Mouse (Mus musculus): ENCODE measurements at regions not wholly inside any gene's neighbourhood (a gene's known extent, or its start where the extent isn't known, plus 50 kb on each side); places are given as distances from the start of the nearest gene placed in this dataset.

DNA sequence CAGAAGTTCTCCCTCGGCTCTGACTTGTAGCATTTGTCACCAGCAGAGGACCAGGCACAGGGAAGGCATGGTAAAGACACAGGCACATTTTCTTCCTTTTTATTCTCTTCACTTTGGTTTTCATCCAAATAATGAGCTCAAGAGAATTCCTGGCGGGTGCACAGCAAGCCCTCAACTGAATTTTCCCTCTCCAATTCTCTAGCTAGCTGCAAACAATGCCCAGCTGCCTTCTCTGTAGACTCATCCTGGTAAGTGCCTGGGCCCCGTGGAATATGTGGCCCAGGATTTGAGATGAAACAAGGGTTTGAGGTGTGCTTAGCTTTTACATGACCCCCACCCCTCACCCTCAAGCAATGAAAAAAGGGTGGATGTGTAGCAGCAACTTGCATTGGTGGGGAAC lies 90.4 kb downstream of the Otol1 start:
- DNase-seq (ENCODE audit: low spot score in 2 of 2): no peak

GRCm38 (mm10) chr3:70102091-70102490 lies 94.7 kb downstream of the Otol1 start:
- DNase-seq (ENCODE audit: low spot score in 2 of 2): no peak

DNA sequence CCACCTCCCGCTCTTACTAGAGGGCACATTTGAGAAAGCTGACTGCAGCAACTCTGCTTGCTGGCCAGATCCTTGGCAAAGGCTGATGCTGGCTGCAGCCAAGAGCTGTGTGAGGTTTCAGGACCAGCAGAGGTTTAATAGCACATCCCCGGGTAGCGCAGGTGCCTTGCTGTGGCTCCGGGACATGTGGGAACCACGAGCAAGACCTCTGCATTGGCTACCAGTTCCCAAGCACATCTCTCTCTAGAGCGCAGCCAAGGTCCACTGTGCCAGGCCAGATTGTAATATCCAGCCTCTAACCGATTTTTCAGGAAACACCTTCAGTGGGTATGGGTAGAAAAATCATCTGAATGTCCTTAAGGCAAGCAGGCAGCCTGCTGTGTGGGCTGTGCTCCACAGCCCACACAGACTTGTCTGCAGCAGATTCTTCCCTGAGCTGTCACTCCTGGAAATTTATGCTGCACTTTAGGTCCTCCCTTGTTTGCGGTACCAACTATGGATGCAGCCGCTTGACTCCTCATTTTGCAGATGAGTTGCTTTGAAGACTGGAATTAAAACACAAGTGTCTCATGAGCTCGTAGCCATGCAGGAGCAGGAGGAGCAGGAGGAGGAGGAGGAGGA lies 95.3 kb downstream of the Otol1 start:
- DNase-seq (ENCODE audit: low spot score in 2 of 2): no peak

DNA sequence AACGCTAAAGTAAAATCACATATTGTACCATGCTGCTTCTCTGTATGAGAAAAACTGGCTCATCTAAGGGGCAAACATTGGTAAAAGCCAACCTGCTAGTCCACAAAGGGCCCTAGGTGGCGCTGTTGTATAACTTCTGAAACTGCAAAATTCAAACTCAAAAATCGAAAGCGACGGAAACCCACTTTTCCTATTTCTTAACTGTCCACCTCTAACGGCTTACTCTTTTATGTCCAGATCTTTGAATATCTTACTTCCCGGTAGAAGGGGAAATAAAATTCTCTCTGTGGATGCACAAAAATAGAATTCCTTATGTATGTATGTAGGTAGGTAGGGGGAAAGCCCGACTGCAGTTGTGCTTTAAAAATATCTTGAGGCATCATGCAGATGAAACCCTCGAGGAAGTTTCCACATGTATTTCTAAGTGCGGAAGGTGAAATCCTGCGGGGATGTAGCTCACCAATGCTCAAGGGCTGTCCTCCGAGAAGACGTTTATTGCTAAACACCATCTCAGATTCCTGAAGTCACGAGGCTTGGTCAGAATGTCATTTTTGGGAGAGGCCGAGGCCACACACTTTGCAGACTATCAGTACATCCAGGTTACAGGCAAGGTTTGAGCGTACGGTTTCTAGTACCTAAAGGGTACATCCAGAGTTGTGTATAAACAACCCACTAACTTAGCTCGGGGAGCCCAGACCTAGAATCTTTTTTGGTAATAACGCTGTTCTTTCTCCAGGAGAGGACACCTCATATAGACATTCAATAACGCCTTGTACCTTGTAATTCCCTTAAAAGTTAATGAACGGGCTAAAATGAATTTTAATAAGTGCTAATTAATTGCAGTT lies 96.8 kb downstream of the Otol1 start:
- peak; percentile 24 to 69 for DNase-seq (ENCODE audit: low spot score in 2 of 2)

- DNase-seq (ENCODE audit: low spot score in 2 of 2): peak in 1 of 2 experiments; percentile 18
Measured at GRCm38 (mm10) chr3:70104828-70105399, 97.5 kb downstream of the Otol1 start.

DNA sequence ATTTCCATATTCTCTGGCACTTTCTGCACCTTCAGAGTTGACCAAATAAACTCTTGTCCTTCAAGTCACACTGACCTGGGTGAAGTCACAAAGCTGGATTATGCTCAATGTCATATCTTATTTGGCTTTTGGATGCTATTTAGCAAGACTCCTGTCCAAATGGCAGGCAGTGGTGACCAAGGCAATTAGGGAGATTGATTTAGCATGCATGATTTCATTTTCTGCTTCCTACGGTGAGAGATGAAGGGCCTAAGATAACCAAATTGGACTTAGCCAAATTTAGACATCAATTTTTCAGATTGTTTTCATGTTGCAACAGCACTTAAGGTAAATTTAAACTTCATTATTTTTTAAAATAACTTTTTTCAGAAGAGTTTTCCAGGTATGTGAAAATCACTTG lies 98.1 kb downstream of the Otol1 start:
- no peak for DNase-seq (ENCODE audit: low spot score in 2 of 2)

- no peak for DNase-seq (ENCODE audit: low spot score in 2 of 2)
Measured at GRCm38 (mm10) chr3:70106141-70106540, 98.7 kb downstream of the Otol1 start.

GRCm38 (mm10) chr3:70126212-70126611 lies 118.8 kb downstream of the Otol1 start:
- no peak for DNase-seq (ENCODE audit: low spot score in 2 of 2)

GRCm38 (mm10) chr3:70130241-70131029 lies 123.0 kb downstream of the Otol1 start:
- no peak for DNase-seq (ENCODE audit: low spot score in 2 of 2)

GRCm38 (mm10) chr3:70134963-70135362 lies 127.5 kb downstream of the Otol1 start:
- DNase-seq (ENCODE audit: low spot score in 2 of 2): no peak

DNA sequence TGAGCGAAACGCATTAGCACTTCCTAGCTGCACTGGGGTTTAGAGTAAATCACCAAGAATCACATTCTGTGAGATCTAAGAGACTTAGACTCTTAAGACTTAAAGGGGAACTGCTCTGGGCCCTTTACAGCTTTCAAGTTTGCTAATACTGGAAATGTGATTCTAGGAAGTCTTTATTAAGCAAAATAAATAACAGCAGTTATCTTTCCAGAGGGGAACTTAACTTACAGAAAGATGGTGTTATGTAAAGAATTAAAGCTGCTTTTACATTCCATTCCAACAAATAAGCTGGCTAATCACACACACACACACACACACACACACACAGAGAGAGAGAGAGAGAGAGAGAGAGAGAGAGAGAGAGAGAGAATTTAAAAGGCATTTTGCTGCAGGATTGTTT lies 131.1 kb downstream of the Otol1 start:
- no peak for DNase-seq (ENCODE audit: low spot score in 2 of 2)

DNA sequence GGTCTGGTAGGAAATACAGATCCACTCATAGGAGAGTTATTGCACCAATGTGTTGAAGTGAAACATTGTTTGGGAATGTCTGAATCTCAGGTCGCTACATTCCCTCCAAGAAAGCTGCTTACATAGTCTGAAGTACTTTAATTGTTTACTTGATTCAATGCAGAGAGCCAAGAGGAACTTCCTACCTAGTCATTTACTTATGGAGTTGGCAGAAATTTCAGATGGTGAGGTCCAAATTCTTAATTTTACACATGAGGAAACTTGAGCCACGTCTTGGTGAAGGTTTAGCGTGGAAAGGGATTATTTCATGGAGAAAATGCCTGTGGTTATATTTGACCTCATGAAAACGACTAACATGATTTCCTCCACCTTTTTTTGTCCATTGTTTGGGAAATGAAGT lies 131.5 kb downstream of the Otol1 start:
- DNase-seq (ENCODE audit: low spot score in 2 of 2): no peak

- no peak for DNase-seq (ENCODE audit: low spot score in 2 of 2)
Measured at GRCm38 (mm10) chr3:70145728-70146127, 138.3 kb downstream of the Otol1 start.

DNA sequence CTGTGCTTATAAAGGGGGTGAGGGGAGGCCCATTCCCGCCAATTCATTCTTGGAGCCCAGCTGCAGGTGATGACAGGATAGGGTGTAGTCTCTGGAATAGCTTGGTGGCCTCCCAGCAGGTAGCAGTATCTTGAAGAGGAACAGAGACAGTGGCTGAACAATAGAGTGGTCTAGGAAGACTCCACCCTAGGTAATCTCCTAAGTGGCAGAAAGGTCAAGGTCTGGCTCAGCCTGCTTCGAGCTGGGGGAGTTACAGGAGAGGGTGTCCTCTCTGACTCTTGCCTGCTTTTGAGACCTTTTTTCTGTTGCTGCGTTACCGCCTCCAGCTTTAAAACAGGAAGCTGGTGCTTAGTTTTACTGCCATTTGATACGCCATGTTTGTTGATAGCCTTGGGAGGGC lies 143.7 kb downstream of the Otol1 start:
- no peak for DNase-seq (ENCODE audit: low spot score in 2 of 2)

- no peak for DNase-seq (ENCODE audit: low spot score in 2 of 2)
Measured at GRCm38 (mm10) chr3:70160043-70160442, 152.6 kb downstream of the Otol1 start.

GRCm38 (mm10) chr3:70171667-70172066 lies 164.3 kb downstream of the Otol1 start:
- DNase-seq (ENCODE audit: low spot score in 2 of 2): no peak

- DNase-seq (ENCODE audit: low spot score in 2 of 2): no peak
Measured at GRCm38 (mm10) chr3:70176391-70176790, 169.0 kb downstream of the Otol1 start.

DNA sequence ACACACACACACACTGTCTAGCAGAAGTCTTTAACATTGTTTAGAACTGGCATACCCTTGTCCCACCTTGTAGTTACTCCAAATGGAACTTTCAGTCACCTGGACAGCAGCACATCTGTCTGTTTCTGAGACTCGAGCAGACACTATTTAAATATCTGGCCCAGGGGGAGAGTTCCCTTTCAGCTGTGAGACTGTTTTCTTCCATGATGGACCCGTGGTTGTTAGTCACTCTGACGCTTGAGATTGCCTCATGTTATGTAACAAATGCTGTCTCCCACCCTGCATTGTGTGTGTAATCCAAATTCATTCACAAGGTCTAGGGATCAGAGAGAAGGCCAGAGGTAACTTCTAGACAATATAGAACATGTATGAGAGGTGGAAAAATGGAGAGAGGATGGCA lies 174.2 kb downstream of the Otol1 start:
- no peak for DNase-seq (ENCODE audit: low spot score in 2 of 2)

- DNase-seq (ENCODE audit: low spot score in 2 of 2): no peak
Measured at GRCm38 (mm10) chr3:70190741-70191140, 183.3 kb downstream of the Otol1 start.

GRCm38 (mm10) chr3:70196671-70197070 lies 189.3 kb downstream of the Otol1 start:
- no peak for DNase-seq (ENCODE audit: low spot score in 2 of 2)

- DNase-seq (ENCODE audit: low spot score in 2 of 2): no peak
Measured at GRCm38 (mm10) chr3:70198890-70199289, 191.5 kb downstream of the Otol1 start.

GRCm38 (mm10) chr3:70201334-70201943 lies 194.0 kb downstream of the Otol1 start:
- DNase-seq (ENCODE audit: low spot score in 2 of 2): no peak
